Mouse (Mus musculus) liver, embryonic 16.5 days (tissue): Measurements from ENCODE around the gene Cadm4. TPM values are rescaled to one million over a fixed set of nuclear protein-coding genes. Genes with fewer than 3 reads are reported as not detected.

Source experiments
- ATAC-seq: fragments of 200-750 bp; cut with Nextera tagmentation; 2 replicates; pipeline ENCODE4 v1.8.0; 2017; ENCODE audit warnings: low read depth, mild to moderate bottlenecking, moderate number of reproducible peaks, moderate library complexity
- H3K27ac ChIP-seq: fragments of 300-500 bp; sonication (generic); 2 replicates; pipeline ENCODE4 v1.5.1; 2014; ENCODE audit warnings: mild to moderate bottlenecking, low read length
- H3K27me3 ChIP-seq: fragments of 300-500 bp; sonication (generic); 2 replicates; pipeline ENCODE4 v1.6.1; 2014; ENCODE audit warnings: low read depth, low read length, mixed read lengths; ENCODE audit not compliant: control insufficient read depth, insufficient read depth
- H3K36me3 ChIP-seq: fragments of 300-500 bp; sonication (generic); 2 replicates; pipeline ENCODE4 v1.6.1; 2014; ENCODE audit warnings: mild to moderate bottlenecking; ENCODE audit not compliant: control insufficient read depth, insufficient read depth
- H3K4me1 ChIP-seq: fragments of 300-500 bp; sonication (generic); 2 replicates; pipeline ENCODE4 v1.6.1; 2014; ENCODE audit warnings: low read depth, low read length, mixed read lengths; ENCODE audit not compliant: control insufficient read depth
- H3K4me2 ChIP-seq: fragments of 300-500 bp; sonication (generic); 2 replicates; pipeline ENCODE4 v1.6.1; 2014; ENCODE audit warnings: low read depth, low read length, mixed read lengths
- H3K4me3 ChIP-seq: fragments of 300-500 bp; sonication (generic); 2 replicates; pipeline ENCODE4 v1.5.1; 2014; ENCODE audit warnings: low read depth, mild to moderate bottlenecking, low read length
- H3K9ac ChIP-seq: fragments of 300-500 bp; sonication (generic); 2 replicates; pipeline ENCODE4 v1.6.1; 2014; ENCODE audit warnings: low read depth, low read length
- H3K9me3 ChIP-seq: fragments of 300-500 bp; sonication (generic); replicated peaks from 2 replicates; pipeline ENCODE4 v1.6.1; 2016; ENCODE audit warnings: low read length; ENCODE audit not compliant: control insufficient read depth
- WGBS: fragments of 180-500 bp; shearing (Covaris S2); extraction: QIAGEN DNeasy Blood & Tissue Kit; methylation state at CpG from one replicate; pipeline ENCODE4 v1.1.7; 2014; ENCODE audit not compliant: insufficient replicate concordance; 5-methylcytosine and 5-hydroxymethylcytosine counted together
- polyA plus RNA-seq: library from polyadenylated mRNA; unstranded; fragments of >200 nt; fragmentation: Nextera tagmentation; extraction: Ambion mirVana; gene quantifications from 2 replicates; pipeline ENCODE4 v1.2.1, GENCODE M21; 2015

Cadm4 gene
- polyA plus RNA-seq, 1 experiment from 2014 or later = 0.24 TPM

GRCm38 (mm10) chr7:24551985-24552759, 70.3 kb downstream of the Cadm4 start:
- peak overlapping the region; percentile 73 for H3K27ac ChIP-seq
- no peaks in the 10 kb centered on the region for H3K9me3 ChIP-seq
- H3K4me2 ChIP-seq = peak overlapping the region; percentile 20
- no peak overlapping the region for H3K4me3 ChIP-seq
- H3K4me1 ChIP-seq = peaks cover 10% of the 10 kb centered on the region
- no peaks in the 10 kb centered on the region for H3K27me3 ChIP-seq
- peak; percentile 94 for ATAC-seq
- 64% methylated on average over 12 of the region's 12 CpGs for WGBS
- H3K9ac ChIP-seq = no peak overlapping the region
- H3K36me3 ChIP-seq = peaks cover 8% of the 10 kb centered on the region

Other genes starting within 250 kb of the Cadm4 start
- 1.1 and 1.2 TPM in 2 replicates for gene Zfp109, start 244.5 kb upstream of the Cadm4 start, polyA plus RNA-seq
- gene Zfp108, start 227.2 kb upstream of the Cadm4 start, polyA plus RNA-seq = 0.49 and 0.51 TPM in 2 replicates
- gene Zfp93, start 211.6 kb upstream of the Cadm4 start, polyA plus RNA-seq = 1.1 and 1.3 TPM in 2 replicates
- 2.3 and 2.7 TPM in 2 replicates for gene Zfp61, start 180.8 kb upstream of the Cadm4 start, polyA plus RNA-seq
- 1.8 and 2.3 TPM in 2 replicates for gene Zfp94, start 165.4 kb upstream of the Cadm4 start, polyA plus RNA-seq
- not detected in 2 replicates for gene Tescl, start 148.1 kb upstream of the Cadm4 start, polyA plus RNA-seq
- gene Lypd5, start 132.8 kb upstream of the Cadm4 start, polyA plus RNA-seq = not detected in 2 replicates
- 91.9 and 93.4 TPM in 2 replicates for gene Kcnn4, start 111.8 kb upstream of the Cadm4 start, polyA plus RNA-seq
- gene Smg9, start 82.4 kb upstream of the Cadm4 start, polyA plus RNA-seq = 12.8 and 14.3 TPM in 2 replicates
- gene Irgc1, start 29.7 kb upstream of the Cadm4 start, polyA plus RNA-seq = not detected in 2 replicates
- 5.9 and 6.6 TPM in 2 replicates for gene Plaur, start 19.5 kb upstream of the Cadm4 start, polyA plus RNA-seq
- gene Zfp428, start 25.0 kb downstream of the Cadm4 start, polyA plus RNA-seq = 2.7 and 3.2 TPM in 2 replicates
- not detected in 2 replicates for gene AC161166.1, start 30.4 kb downstream of the Cadm4 start, polyA plus RNA-seq
- gene Irgq, start 48.7 kb downstream of the Cadm4 start, polyA plus RNA-seq = 1.1 and 1.3 TPM in 2 replicates
- not detected in 2 replicates for gene Pinlyp, start 64.1 kb downstream of the Cadm4 start, polyA plus RNA-seq
- gene Xrcc1, start 64.3 kb downstream of the Cadm4 start, polyA plus RNA-seq = 35.4 and 40.8 TPM in 2 replicates
- 26.4 and 26.5 TPM in 2 replicates for gene Ethe1, start 105.5 kb downstream of the Cadm4 start, polyA plus RNA-seq
- 0.25 and 0.30 TPM in 2 replicates for gene Zfp575, start 105.6 kb downstream of the Cadm4 start, polyA plus RNA-seq
- 0.08 and 0.18 TPM in 2 replicates for gene Phldb3, start 128.7 kb downstream of the Cadm4 start, polyA plus RNA-seq
- 0.05 TPM in 1 of 2 replicates, not detected in the other for gene Lypd3, start 154.5 kb downstream of the Cadm4 start, polyA plus RNA-seq
- gene Tex101, start 194.7 kb downstream of the Cadm4 start, polyA plus RNA-seq = not detected in 2 replicates
- not detected in 2 replicates for gene BC049730, start 227.2 kb downstream of the Cadm4 start, polyA plus RNA-seq
- gene Gm4763, start 244.9 kb downstream of the Cadm4 start, polyA plus RNA-seq = not detected in 2 replicates